In the genomic region with DNA sequence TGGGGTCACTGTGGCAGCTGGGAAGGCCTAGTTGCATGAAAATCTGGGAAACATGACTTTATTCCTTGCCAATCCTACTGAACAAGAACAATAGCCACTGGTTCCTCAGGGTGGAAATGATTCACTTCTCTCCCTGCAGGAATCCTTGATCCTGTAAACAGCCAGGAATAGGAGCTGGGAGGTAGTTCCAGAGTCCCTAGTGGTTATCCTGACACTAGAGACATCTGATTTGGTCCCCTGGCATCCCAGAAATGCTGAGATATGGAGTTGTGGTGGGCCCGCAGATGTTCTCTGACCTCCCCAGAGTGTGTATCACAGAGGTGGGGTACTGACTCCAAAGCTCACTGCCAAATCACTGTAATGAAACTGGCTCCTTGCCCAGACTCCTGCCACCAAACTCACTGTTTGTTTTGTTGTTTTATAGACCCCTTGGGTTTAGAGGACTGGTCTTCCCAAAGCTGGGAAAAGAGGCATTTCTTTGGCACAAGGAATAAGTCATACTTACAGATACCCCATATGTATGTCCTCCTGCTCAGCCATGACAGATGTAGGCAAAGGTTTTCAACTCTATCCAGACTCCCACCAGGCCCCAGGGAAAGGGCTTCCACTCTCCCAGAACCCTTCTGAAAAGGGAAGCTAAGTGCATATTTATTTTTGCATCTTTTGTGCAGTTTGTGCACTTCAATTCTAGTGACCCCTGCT, we compare ENCODE assay signal across 8 mouse cellular contexts. TPM values are rescaled to one million over a fixed set of nuclear protein-coding genes. Genes with fewer than 3 reads are reported as not detected.
DNase-seq lines count a peak whose midpoint lies in the region; ATAC-seq and TF ChIP-seq lines count a peak whose summit lies in the region.

No protein-coding gene starts in this region.

- peak overlapping the region; percentile 15; the same call in 1 of the 2 replicates for H3K27ac ChIP-seq in lung, embryonic 15.5 days
- H3K27ac ChIP-seq in intestine, postnatal 0 days (ENCODE audit: low read depth, low read length) = peak overlapping the region; percentile 83
- H3K27ac ChIP-seq in small intestine, adult 2 months (ENCODE audit: insufficient read depth, low read depth, low read length) = peak overlapping the region; percentile 81

- H3K4me1 ChIP-seq in lung, embryonic 15.5 days = peaks cover 4% of the 10 kb centered on the region
- no peaks in the 10 kb centered on the region for H3K4me1 ChIP-seq in intestine, postnatal 0 days (replicated peaks; ENCODE audit: control insufficient read depth, insufficient read depth, low read length)
- H3K4me1 ChIP-seq in small intestine, adult 2 months (ENCODE audit: control insufficient read depth, insufficient read depth, insufficient read length, low read length) = peaks cover 13% of the 10 kb centered on the region; the same call in 1 of the 2 replicates

- H3K27me3 ChIP-seq in lung, embryonic 15.5 days = no peaks in the 10 kb centered on the region
- no peaks in the 10 kb centered on the region for H3K27me3 ChIP-seq in intestine, postnatal 0 days (replicated peaks; ENCODE audit: control insufficient read depth, insufficient read depth, low read length)
- no peaks in the 10 kb centered on the region for H3K27me3 ChIP-seq in small intestine, adult 2 months (ENCODE audit: control insufficient read depth, insufficient read depth, low read length)

- H3K9me3 ChIP-seq in lung, embryonic 15.5 days = no peaks in the 10 kb centered on the region
- H3K9me3 ChIP-seq in intestine, postnatal 0 days (ENCODE audit: control insufficient read depth) = no peaks in the 10 kb centered on the region

- H3K36me3 ChIP-seq in lung, embryonic 15.5 days = peaks cover 7% of the 10 kb centered on the region; the same call in 1 of the 2 replicates
- H3K36me3 ChIP-seq in intestine, postnatal 0 days (ENCODE audit: control insufficient read depth, insufficient read depth) = no peaks in the 10 kb centered on the region
- peaks cover 3% of the 10 kb centered on the region; the same call in 1 of the 2 replicates for H3K36me3 ChIP-seq in small intestine, adult 2 months (ENCODE audit: control insufficient read depth, insufficient read depth, low read length)

- TF ChIP-seq CTCF in intestine, postnatal 0 days (IDR thresholded peaks at IDR 0.05; ENCODE audit: low read depth) = peak; percentile 19; the same call in 1 of the 2 replicates
- no peak for TF ChIP-seq CTCF in small intestine, adult 2 months (IDR thresholded peaks at IDR 0.05; ENCODE audit: extremely low read depth, insufficient read length, insufficient replicate concordance, low read depth, low read length)

- no peak overlapping the region for H3K4me3 ChIP-seq in lung, embryonic 15.5 days
- H3K4me3 ChIP-seq in intestine, postnatal 0 days (ENCODE audit: low read depth, low read length) = no peak overlapping the region
- H3K4me3 ChIP-seq in small intestine, adult 2 months (ENCODE audit: low read depth, low read length) = no peak overlapping the region

- no peak for ATAC-seq in lung, embryonic 15.5 days (ENCODE audit: borderline replicate concordance, extremely low read depth, low FRiP score, low TSS enrichment)
- ATAC-seq in intestine, postnatal 0 days = 0 out of 2 replicates have a peak, but pooled peaks have one; percentile 9

- DNase-seq in adrenal gland, postnatal 10 days = peak; percentile 45
- DNase-seq in adrenal gland, postnatal 4 days (ENCODE audit: low spot score in 2 of 2) = no peak
- no peak for DNase-seq in lung, postnatal 14 days
- no peak for DNase-seq in B cell, adult 2 months
- no peak for DNase-seq in ovary, postnatal 14 days (ENCODE audit: low spot score)

- no peak overlapping the region for H3K4me2 ChIP-seq in lung, embryonic 15.5 days
- no peak overlapping the region for H3K4me2 ChIP-seq in intestine, postnatal 0 days (replicated peaks; ENCODE audit: low read depth)

- no peak for TF ChIP-seq POLR2A in small intestine, adult 2 months (IDR thresholded peaks at IDR 0.05; ENCODE audit: low read depth, low read length)

- no peak overlapping the region for H3K9ac ChIP-seq in lung, embryonic 15.5 days
- H3K9ac ChIP-seq in intestine, postnatal 0 days (ENCODE audit: low read depth, low read length) = no peak overlapping the region

- WGBS in lung, embryonic 15.5 days = 42% methylated on average over 1 of the region's 1 CpGs
- 38% methylated on average over 1 of the region's 1 CpGs for WGBS in intestine, postnatal 0 days
- 14% methylated on average over 1 of the region's 1 CpGs for WGBS in small intestine, adult 2 months

RNA-seq across cellular contexts. Expression of a gene that starts 40.6 kb away (rescaled TPM):
- 10 to 100 TPM; 14.2 to 16.8 TPM for total RNA-seq in adrenal gland, postnatal 10 days (2021)
- total RNA-seq in adrenal gland, postnatal 4 days (2021) = 10 to 100 TPM; 12.3 to 12.4 TPM
- 7.9 and 8.5 TPM in 2 replicates for polyA plus RNA-seq in lung, embryonic 15.5 days (2015; fragmentation: Nextera tagmentation; extraction: Ambion mirVana)
- 4.1 and 4.6 TPM in 2 replicates for polyA plus RNA-seq in intestine, postnatal 0 days (2015; fragmentation: Nextera tagmentation; extraction: Ambion mirVana)
- 5.5 and 8.9 TPM in 2 replicates for polyA plus RNA-seq in small intestine, adult 2 months (2012; rRNA removed)

Comparison
In these comparisons a context has a peak if more than half of its experiments do, and no peak if none do; other contexts are left out.
1. H3K27ac ChIP-seq: peak in every context shown above with its lines; median percentile 83 in intestine, postnatal 0 days; 81 in small intestine, adult 2 months; 15 in lung, embryonic 15.5 days.